Mouse (Mus musculus): Measurements from ENCODE around the gene Ube2t. TPM values are rescaled to one million over a fixed set of nuclear protein-coding genes. Genes with fewer than 3 reads are reported as not detected.

Gene Ube2t
- total RNA-seq, 1 experiment = 29.7 TPM

- TF ChIP-seq ZC3H11A (IDR thresholded peaks at IDR 0.05; ENCODE audit: borderline replicate concordance, low read depth, low read length) = no peak
- TF ChIP-seq CHD2 (IDR thresholded peaks at IDR 0.05; ENCODE audit: low read depth, low read length) = no peak
- TF ChIP-seq HCFC1 (IDR thresholded peaks at IDR 0.05; ENCODE audit: borderline replicate concordance, insufficient read depth, low read length) = no peak
- no peak for TF ChIP-seq ZNF384 (IDR thresholded peaks at IDR 0.05; ENCODE audit: low read depth, low read length)
- no peak for TF ChIP-seq MAFK (IDR thresholded peaks at IDR 0.05; ENCODE audit: insufficient read depth, low read depth, low read length)
- no peak for DNase-seq (ENCODE audit: low read depth, low spot score)
- no peak overlapping the region for H3K4me3 ChIP-seq (ENCODE audit: insufficient read depth in 1 of 2, low read depth in 1 of 2, low read length in 2 of 2, poor library complexity in 1 of 2, severe bottlenecking in 1 of 2)
- no peaks in the 10 kb centered on the region for H3K9me3 ChIP-seq (ENCODE audit: control insufficient read depth, insufficient read depth, low read depth, low read length)
- peaks cover 0 to 4% of the 10 kb centered on the region in 2 experiments; a peak in 1 of 4 replicates for H3K4me1 ChIP-seq (ENCODE audit: control insufficient read depth in 2 of 2, insufficient read depth in 2 of 2, low read length in 2 of 2, poor library complexity in 1 of 2)
- in situ Hi-C loops (cut with MboI; ENCODE audit: low sequenced_read_pairs in 2 of 2, unreplicated experiment in 2 of 2) = no loop called here
- H3K36me3 ChIP-seq (ENCODE audit: control insufficient read depth, insufficient read depth, low read length, poor library complexity, severe bottlenecking) = peaks cover 4% of the 10 kb centered on the region; the same call in 1 of the 2 replicates
- H3K27ac ChIP-seq (ENCODE audit: insufficient read depth, low read depth, low read length, poor library complexity, severe bottlenecking) = no peak overlapping the region
- H3K9ac ChIP-seq (ENCODE audit: insufficient read depth, low read depth, low read length, poor library complexity, severe bottlenecking) = no peak overlapping the region
These were observed 1.7 kb upstream of the Ube2t start for GRCm38 (mm10) chr1:134960634-134961033.

GRCm38 (mm10) chr1:134962821-134963220 is 456 bp downstream of the Ube2t start:
- Histone ChIP-seq H3K36me3 (ENCODE audit: control insufficient read depth, insufficient read depth, low read length, poor library complexity, severe bottlenecking) (peaks cover 9% of the 10 kb centered on the region), H3K27ac (ENCODE audit: insufficient read depth, low read depth, low read length, poor library complexity, severe bottlenecking) (peak overlapping the region; percentile 64; the same call in 1 of the 2 replicates), H3K9me3 (ENCODE audit: control insufficient read depth, insufficient read depth, low read depth, low read length) (no peaks in the 10 kb centered on the region), H3K4me3 (ENCODE audit: insufficient read depth in 1 of 2, low read depth in 1 of 2, low read length in 2 of 2, poor library complexity in 1 of 2, severe bottlenecking in 1 of 2) (peak overlapping the region; percentile 82 to 87), H3K4me1 (ENCODE audit: control insufficient read depth in 2 of 2, insufficient read depth in 2 of 2, low read length in 2 of 2, poor library complexity in 1 of 2) (peaks cover 0 to 4% of the 10 kb centered on the region in 2 experiments; a peak in 1 of 4 replicates), H3K9ac (ENCODE audit: insufficient read depth, low read depth, low read length, poor library complexity, severe bottlenecking) (peak overlapping the region; percentile 85)
- in situ Hi-C loops (cut with MboI; ENCODE audit: low sequenced_read_pairs in 2 of 2, unreplicated experiment in 2 of 2) = no loop called here
- TF ChIP-seq ZC3H11A (IDR thresholded peaks at IDR 0.05; ENCODE audit: borderline replicate concordance, low read depth, low read length) (no peak), ZNF384 (IDR thresholded peaks at IDR 0.05; ENCODE audit: low read depth, low read length) (no peak), MAFK (IDR thresholded peaks at IDR 0.05; ENCODE audit: insufficient read depth, low read depth, low read length) (no peak), HCFC1 (IDR thresholded peaks at IDR 0.05; ENCODE audit: borderline replicate concordance, insufficient read depth, low read length) (no peak), CHD2 (IDR thresholded peaks at IDR 0.05; ENCODE audit: low read depth, low read length) (no peak)
- no peak for DNase-seq (ENCODE audit: low read depth, low spot score)

DNA sequence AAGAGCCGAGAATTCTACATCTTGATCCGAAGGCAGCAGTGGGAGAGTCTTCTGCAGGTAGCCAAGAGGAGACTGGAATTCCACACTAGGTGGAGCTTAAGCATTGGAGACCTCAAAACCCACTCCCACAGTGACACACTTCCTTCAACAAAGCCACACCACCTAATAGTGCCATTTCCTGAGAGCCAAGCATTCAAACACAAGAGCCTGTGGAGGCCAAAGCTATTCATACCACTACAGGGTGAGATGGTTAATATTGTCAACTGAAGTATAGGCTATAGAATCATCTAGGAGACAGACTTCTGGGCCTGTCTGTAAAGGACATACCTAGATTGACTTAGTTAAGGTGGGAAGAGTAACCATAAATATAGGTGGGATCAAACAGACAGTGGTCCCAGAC is 3.1 kb downstream of the Ube2t start:
- Histone ChIP-seq H3K27ac (ENCODE audit: insufficient read depth, low read depth, low read length, poor library complexity, severe bottlenecking) (no peak overlapping the region), H3K9ac (ENCODE audit: insufficient read depth, low read depth, low read length, poor library complexity, severe bottlenecking) (no peak overlapping the region), H3K4me3 (ENCODE audit: insufficient read depth in 1 of 2, low read depth in 1 of 2, low read length in 2 of 2, poor library complexity in 1 of 2, severe bottlenecking in 1 of 2) (no peak overlapping the region), H3K9me3 (ENCODE audit: control insufficient read depth, insufficient read depth, low read depth, low read length) (no peaks in the 10 kb centered on the region), H3K4me1 (ENCODE audit: control insufficient read depth in 2 of 2, insufficient read depth in 2 of 2, low read length in 2 of 2, poor library complexity in 1 of 2) (peaks cover 0 to 4% of the 10 kb centered on the region in 2 experiments; a peak in 1 of 4 replicates), H3K36me3 (ENCODE audit: control insufficient read depth, insufficient read depth, low read length, poor library complexity, severe bottlenecking) (peaks cover 12% of the 10 kb centered on the region)
- no peak for TF ChIP-seq MAFK (IDR thresholded peaks at IDR 0.05; ENCODE audit: insufficient read depth, low read depth, low read length)
- TF ChIP-seq CHD2 (IDR thresholded peaks at IDR 0.05; ENCODE audit: low read depth, low read length) = no peak
- no peak for TF ChIP-seq HCFC1 (IDR thresholded peaks at IDR 0.05; ENCODE audit: borderline replicate concordance, insufficient read depth, low read length)
- TF ChIP-seq ZNF384 (IDR thresholded peaks at IDR 0.05; ENCODE audit: low read depth, low read length) = no peak
- no peak for TF ChIP-seq ZC3H11A (IDR thresholded peaks at IDR 0.05; ENCODE audit: borderline replicate concordance, low read depth, low read length)
- DNase-seq (ENCODE audit: low read depth, low spot score) = no peak
- in situ Hi-C loops (cut with MboI; ENCODE audit: low sequenced_read_pairs in 2 of 2, unreplicated experiment in 2 of 2) = no loop called here

DNA sequence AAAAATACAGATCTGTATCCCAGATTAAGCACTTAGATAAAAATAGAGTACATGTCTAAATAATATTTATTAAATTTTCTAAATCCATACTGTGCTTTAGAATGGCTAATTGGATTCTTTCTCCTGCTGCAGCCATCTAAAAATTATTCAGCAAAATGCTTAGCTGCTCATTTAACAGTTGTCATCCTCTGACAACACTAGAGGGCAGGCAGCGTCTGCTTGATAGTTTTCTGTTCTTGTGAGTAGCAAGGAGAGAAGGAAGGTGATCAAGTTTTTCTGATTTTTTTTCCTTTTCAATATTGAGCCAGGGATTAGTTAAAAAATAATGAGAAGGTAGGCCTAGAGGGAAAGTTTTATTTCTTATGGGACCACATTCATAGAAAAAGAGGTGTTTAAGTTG is 10.6 kb downstream of the Ube2t start:
- no peak overlapping the region for H3K27ac ChIP-seq (ENCODE audit: insufficient read depth, low read depth, low read length, poor library complexity, severe bottlenecking)
- H3K4me3 ChIP-seq (ENCODE audit: insufficient read depth in 1 of 2, low read depth in 1 of 2, low read length in 2 of 2, poor library complexity in 1 of 2, severe bottlenecking in 1 of 2) = no peak overlapping the region
- peaks cover 0 to 3% of the 10 kb centered on the region in 2 experiments; a peak in 1 of 4 replicates for H3K4me1 ChIP-seq (ENCODE audit: control insufficient read depth in 2 of 2, insufficient read depth in 2 of 2, low read length in 2 of 2, poor library complexity in 1 of 2)
- TF ChIP-seq CHD2 (IDR thresholded peaks at IDR 0.05; ENCODE audit: low read depth, low read length) (no peak), MAFK (IDR thresholded peaks at IDR 0.05; ENCODE audit: insufficient read depth, low read depth, low read length) (no peak)
- no peak for DNase-seq (ENCODE audit: low read depth, low spot score)
- H3K9ac ChIP-seq (ENCODE audit: insufficient read depth, low read depth, low read length, poor library complexity, severe bottlenecking) = no peak overlapping the region
- no peaks in the 10 kb centered on the region for H3K9me3 ChIP-seq (ENCODE audit: control insufficient read depth, insufficient read depth, low read depth, low read length)
- peaks cover 13% of the 10 kb centered on the region for H3K36me3 ChIP-seq (ENCODE audit: control insufficient read depth, insufficient read depth, low read length, poor library complexity, severe bottlenecking)
- in situ Hi-C loops (cut with MboI; ENCODE audit: low sequenced_read_pairs in 2 of 2, unreplicated experiment in 2 of 2) = no loop called here

Measured in ES-E14 (cell line).